In the genomic region with DNA sequence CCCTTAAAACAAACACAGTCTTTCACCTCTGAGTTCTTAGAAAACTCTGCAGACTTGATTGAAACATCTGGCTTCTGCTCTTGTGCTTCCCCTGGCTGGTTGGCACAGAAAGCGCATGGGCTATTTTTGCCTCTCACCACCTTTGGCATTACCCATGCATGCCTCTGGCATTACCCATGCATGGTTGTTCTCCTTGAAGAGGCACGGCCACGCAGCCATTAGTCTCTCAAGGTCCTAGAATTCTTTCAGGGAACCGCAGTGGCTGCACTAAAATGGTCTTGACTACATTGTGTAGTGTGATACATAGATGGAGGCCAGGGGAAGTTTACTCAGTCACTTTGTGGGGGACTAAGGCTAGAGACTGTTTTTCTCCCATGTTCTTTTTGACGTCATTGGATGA, we compare ENCODE assay signal across 25 mouse cellular contexts.
DNase-seq lines count a peak whose midpoint lies in the region; ATAC-seq and TF ChIP-seq lines count a peak whose summit lies in the region.
"Had no signal": no experiment of that assay in that cellular context is flagged by ENCODE, and none has a peak within 500 bp of the region (broad histone marks: within the 10 kb centered on the region; RNA-seq: fewer than 3 reads in every experiment).

No protein-coding gene starts in this region.

- TF ChIP-seq CTCF in Patski (IDR thresholded peaks at IDR 0.05) = no peak

- 56% methylated on average over 5 of the region's 5 CpGs for WGBS in embryonic facial prominence, embryonic 15.5 days
- 84% methylated on average over 5 of the region's 5 CpGs for WGBS in embryonic facial prominence, embryonic 10.5 days

- H3K27ac ChIP-seq in embryonic facial prominence, embryonic 15.5 days (replicated peaks) = 0 out of 2 replicates have a peak overlapping the region, but pooled peaks have one; percentile 3
- H3K27ac ChIP-seq in embryonic facial prominence, embryonic 10.5 days (replicated peaks) = no peak overlapping the region
- H3K27ac ChIP-seq: forebrain, embryonic 12.5 days; heart, embryonic 13.5 days; hindbrain, embryonic 12.5 days; kidney, embryonic 15.5 days; limb, embryonic 12.5 days; liver, embryonic 12.5 days; midbrain, embryonic 12.5 days had no signal

- H3K4me1 ChIP-seq in embryonic facial prominence, embryonic 15.5 days = peaks cover 16% of the 10 kb centered on the region
- H3K4me1 ChIP-seq in embryonic facial prominence, embryonic 10.5 days = peaks cover 11% of the 10 kb centered on the region
- H3K4me1 ChIP-seq: limb, embryonic 12.5 days; liver, embryonic 12.5 days had no signal

- POLR2A ChIA-PET in Patski (lab: Charles Lee) = interaction anchor here (0.8 kb wide), 1 partner anchor 15 kb away, joined by 3 read pairs; no protein-coding TSS in a partner anchor

- no peak for ATAC-seq in embryonic facial prominence, embryonic 15.5 days (ENCODE audit: insufficient number of reproducible peaks, low FRiP score, low TSS enrichment, low read depth)
- ATAC-seq in Patski = peak; percentile 78
- ATAC-seq: liver, embryonic 12.5 days had no signal

- no peaks in the 10 kb centered on the region for H3K36me3 ChIP-seq in embryonic facial prominence, embryonic 15.5 days
- H3K36me3 ChIP-seq in embryonic facial prominence, embryonic 10.5 days (replicated peaks) = no peaks in the 10 kb centered on the region
- H3K36me3 ChIP-seq: forebrain, embryonic 12.5 days; G1E; heart, embryonic 13.5 days; hindbrain, embryonic 12.5 days; kidney, embryonic 15.5 days; limb, embryonic 12.5 days; liver, embryonic 12.5 days; midbrain, embryonic 12.5 days had no signal

- H3K27me3 ChIP-seq in embryonic facial prominence, embryonic 15.5 days = no peaks in the 10 kb centered on the region
- H3K27me3 ChIP-seq in embryonic facial prominence, embryonic 10.5 days (replicated peaks; ENCODE audit: low read depth, poor library complexity, severe bottlenecking) = peaks cover 20% of the 10 kb centered on the region
- H3K27me3 ChIP-seq in Patski = no peaks in the 10 kb centered on the region
- H3K27me3 ChIP-seq: CH12.LX; heart, embryonic 13.5 days had no signal

- H3K9ac ChIP-seq in embryonic facial prominence, embryonic 15.5 days = no peak overlapping the region
- H3K9ac ChIP-seq: forebrain, embryonic 12.5 days; heart, embryonic 13.5 days; hindbrain, embryonic 12.5 days; kidney, embryonic 15.5 days; limb, embryonic 12.5 days; liver, embryonic 12.5 days; midbrain, embryonic 12.5 days had no signal

- no peak overlapping the region for H3K4me3 ChIP-seq in embryonic facial prominence, embryonic 15.5 days (replicated peaks)
- H3K4me3 ChIP-seq in embryonic facial prominence, embryonic 10.5 days = no peak overlapping the region
- H3K4me3 ChIP-seq: forebrain, embryonic 12.5 days; heart, embryonic 13.5 days; hindbrain, embryonic 12.5 days; kidney, embryonic 15.5 days; limb, embryonic 12.5 days; liver, embryonic 12.5 days; midbrain, embryonic 12.5 days had no signal

- in situ Hi-C loops in Patski (cut with MboI; ENCODE audit: low pct_unique_long_range_greater_than_20kb) = no loop called here

- DNase-seq in embryonic facial prominence, embryonic 10.5 days (ENCODE audit: low spot score) = no peak
- peak; percentile 3 for DNase-seq in 3134 (ENCODE audit: extremely low read depth, insufficient read length, low spot score)
- DNase-seq in Patski (ENCODE audit: low read depth, low spot score) = peak; percentile 58
- DNase-seq in heart, postnatal 14 days = peak; percentile 8 to 17
- DNase-seq in embryo, embryonic 9.5 days (ENCODE audit: extremely low spot score) = no peak
- DNase-seq in lung, postnatal 4 days = no peak
- DNase-seq: B cell, adult 2 months; cerebellum, adult 2 months; gastrocnemius, postnatal 25 days; kidney, adult 11 months; kidney, postnatal 36 days; layer of hippocampus, postnatal 36 days; lung, adult 18-20 months; lung, postnatal 10 days; right cerebral cortex, postnatal 14 days had no signal

- CTCF ChIA-PET in Patski (lab: Charles Lee) = interaction anchor here (1.4 kb wide), 1 partner anchor 10 kb away, joined by 5 read pairs; no protein-coding TSS in a partner anchor

- intact Hi-C loops in heart, postnatal 14 days (cut with DNase I) = no loop called here

- H3K4me2 ChIP-seq in embryonic facial prominence, embryonic 15.5 days (replicated peaks) = no peak overlapping the region
- H3K4me2 ChIP-seq: forebrain, embryonic 12.5 days; heart, embryonic 13.5 days; hindbrain, embryonic 12.5 days; kidney, embryonic 15.5 days; limb, embryonic 12.5 days; liver, embryonic 12.5 days; midbrain, embryonic 12.5 days had no signal

- H3K9me3 ChIP-seq in embryonic facial prominence, embryonic 15.5 days (replicated peaks) = no peaks in the 10 kb centered on the region
- no peaks in the 10 kb centered on the region for H3K9me3 ChIP-seq in embryonic facial prominence, embryonic 10.5 days
- H3K9me3 ChIP-seq: forebrain, embryonic 12.5 days; G1E; heart, embryonic 13.5 days; hindbrain, embryonic 12.5 days; kidney, embryonic 15.5 days; limb, embryonic 12.5 days; liver, embryonic 12.5 days; midbrain, embryonic 12.5 days had no signal

Comparison
In these comparisons a context has a peak if more than half of its experiments do, and no peak if none do; other contexts are left out.
1. DNase-seq: peak in 3134 (single experiment), Patski (single experiment) and heart, postnatal 14 days (2 of 2); none in embryonic facial prominence, embryonic 10.5 days (single experiment), embryo, embryonic 9.5 days (single experiment) and lung, postnatal 4 days (0 of 2).